Mouse (Mus musculus): ENCODE measurements around the gene Wdr3. TPM values are rescaled to one million over a fixed set of nuclear protein-coding genes. Genes with fewer than 3 reads are reported as not detected.

Gene Wdr3
- total RNA-seq (2021): 30.9 and 31.3 TPM in 2 replicates
- long read RNA-seq, transcript Wdr3-201 (27 exons, 3,432 nt): major isoform, 44 of 56 reads
- long read RNA-seq, partial matches to known transcripts: 3 of 56 reads
- long read RNA-seq, other reads (novel, unspliced or antisense): 9 of 56 reads

- DNase-seq: peak; percentile 93
These were observed at the start of gene Wdr3, which contains the start of gene Gdap2 for GRCm38 (mm10) chr3:100162315-100163105. Gene Wdr3, minus strand, starts transcription at chr3:100162407. Gene Gdap2, plus strand, starts transcription at chr3:100162381.

- DNase-seq: no peak
These were observed 44.8 kb upstream of the Wdr3 start for GRCm38 (mm10) chr3:100206973-100207372.

- peak; percentile 13 for DNase-seq
These were observed 39.3 kb upstream of the Wdr3 start for GRCm38 (mm10) chr3:100201554-100201953.

GRCm38 (mm10) chr3:100194210-100194609 is 32.0 kb upstream of the Wdr3 start:
- no peak for DNase-seq

GRCm38 (mm10) chr3:100189861-100190260 is 27.7 kb upstream of the Wdr3 start:
- DNase-seq: no peak

GRCm38 (mm10) chr3:100189444-100189843 is 27.2 kb upstream of the Wdr3 start:
- DNase-seq: peak; percentile 19

GRCm38 (mm10) chr3:100180471-100180870 is 18.3 kb upstream of the Wdr3 start:
- DNase-seq: no peak

- DNase-seq: no peak
These were observed 13.8 kb upstream of the Wdr3 start for GRCm38 (mm10) chr3:100176031-100176430.

- no peak for DNase-seq
These were observed 2.8 kb upstream of the Wdr3 start for GRCm38 (mm10) chr3:100164991-100165390.

GRCm38 (mm10) chr3:100163556-100163955 is 1.3 kb upstream of the Wdr3 start:
- no peak for DNase-seq

- no peak for DNase-seq
These were observed 417 bp downstream of the Wdr3 start for GRCm38 (mm10) chr3:100161665-100162314.

- no peak for DNase-seq
These were observed 1.3 kb downstream of the Wdr3 start for GRCm38 (mm10) chr3:100160682-100161445.

GRCm38 (mm10) chr3:100122445-100122844 is 39.8 kb downstream of the Wdr3 start:
- no peak for DNase-seq

- no peak for DNase-seq
These were observed 40.2 kb downstream of the Wdr3 start for GRCm38 (mm10) chr3:100121961-100122360.

- no peak for DNase-seq
These were observed 43.5 kb downstream of the Wdr3 start for GRCm38 (mm10) chr3:100118681-100119080.

- no peak for DNase-seq
These were observed 55.5 kb downstream of the Wdr3 start for GRCm38 (mm10) chr3:100106736-100107135.

- no peak for DNase-seq
These were observed 59.7 kb downstream of the Wdr3 start for GRCm38 (mm10) chr3:100102386-100103092.
